Mouse (Mus musculus): ENCODE measurements around the gene Kif2c. TPM values are rescaled to one million over a fixed set of nuclear protein-coding genes. Genes with fewer than 3 reads are reported as not detected.
A peak's percentile ranks its signal among the peaks of the same experiment; 100 is the strongest.

Kif2c gene
- polyA plus RNA-seq, 1 experiment from 2014 or later, result 78.4 TPM

DNA sequence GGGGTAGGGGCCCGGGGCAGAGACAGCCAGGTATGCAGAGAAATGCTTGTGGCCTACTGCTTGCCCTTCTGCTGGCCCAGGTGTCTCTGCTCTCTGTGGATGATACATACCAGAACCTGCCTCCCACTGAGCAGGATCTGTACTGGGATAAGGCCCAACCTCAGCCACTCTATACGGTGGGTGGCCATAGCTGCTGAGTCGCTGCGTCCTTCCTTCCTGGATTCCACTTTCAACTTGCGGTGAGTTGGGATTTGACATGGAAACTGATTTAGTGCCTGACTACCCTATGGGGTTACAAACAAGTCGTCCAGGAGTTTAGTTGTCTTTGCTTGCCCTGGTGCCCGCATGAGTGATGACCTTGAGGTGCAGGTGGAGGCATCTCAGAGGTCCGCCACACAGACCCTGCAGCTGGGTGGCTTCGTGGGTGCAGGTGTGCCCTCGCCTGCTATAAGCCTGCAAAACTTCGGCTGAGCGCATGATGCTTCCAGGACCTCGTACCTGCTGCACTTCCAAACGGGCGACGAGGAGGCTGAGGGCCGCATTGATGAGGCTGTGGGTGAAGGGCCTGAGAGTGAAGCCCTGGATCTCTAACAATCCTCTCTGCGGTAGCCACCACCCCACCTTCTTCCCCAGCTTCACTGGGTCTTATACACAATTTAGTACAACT lies 34.3 kb downstream of the Kif2c start:
- ATAC-seq (ENCODE audit: borderline replicate concordance, extremely low read depth, low FRiP score, low TSS enrichment), result no peak
- WGBS, result 74% methylated on average over 18 of the region's 18 CpGs
- Histone ChIP-seq H3K9ac (no peak overlapping the region), H3K9me3 (no peaks in the 10 kb centered on the region), H3K36me3 (peaks cover 40% of the 10 kb centered on the region), H3K27ac (no peak overlapping the region), H3K27me3 (no peaks in the 10 kb centered on the region), H3K4me1 (peaks cover 4% of the 10 kb centered on the region), H3K4me3 (no peak overlapping the region), H3K4me2 (no peak overlapping the region)

DNA sequence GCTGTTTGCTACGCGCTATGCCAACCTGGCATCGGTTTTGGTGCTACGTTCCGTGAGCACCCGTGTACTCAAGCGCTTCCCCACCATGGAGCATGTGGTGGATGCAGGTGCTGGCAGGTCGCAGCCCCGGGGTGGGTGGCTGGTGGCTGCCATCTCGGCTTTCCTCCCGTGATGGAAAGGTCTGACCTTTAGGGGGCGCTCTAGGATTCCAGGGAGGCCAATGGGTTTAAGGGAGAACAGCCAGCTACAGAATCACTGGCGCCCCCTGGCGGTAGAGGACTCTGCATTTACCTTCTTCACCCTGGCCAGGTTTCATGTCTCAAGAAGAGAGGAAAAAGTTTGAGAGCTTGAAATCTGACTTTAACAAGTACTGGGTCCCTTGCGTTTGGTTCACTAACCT lies 36.3 kb downstream of the Kif2c start:
- Histone ChIP-seq H3K9ac (no peak overlapping the region), H3K9me3 (no peaks in the 10 kb centered on the region), H3K27me3 (no peaks in the 10 kb centered on the region), H3K4me1 (no peaks in the 10 kb centered on the region), H3K27ac (no peak overlapping the region), H3K36me3 (peaks cover 22% of the 10 kb centered on the region), H3K4me3 (no peak overlapping the region), H3K4me2 (no peak overlapping the region)
- no peak for ATAC-seq (ENCODE audit: borderline replicate concordance, extremely low read depth, low FRiP score, low TSS enrichment)
- WGBS, result 34% methylated on average over 15 of the region's 15 CpGs

DNA sequence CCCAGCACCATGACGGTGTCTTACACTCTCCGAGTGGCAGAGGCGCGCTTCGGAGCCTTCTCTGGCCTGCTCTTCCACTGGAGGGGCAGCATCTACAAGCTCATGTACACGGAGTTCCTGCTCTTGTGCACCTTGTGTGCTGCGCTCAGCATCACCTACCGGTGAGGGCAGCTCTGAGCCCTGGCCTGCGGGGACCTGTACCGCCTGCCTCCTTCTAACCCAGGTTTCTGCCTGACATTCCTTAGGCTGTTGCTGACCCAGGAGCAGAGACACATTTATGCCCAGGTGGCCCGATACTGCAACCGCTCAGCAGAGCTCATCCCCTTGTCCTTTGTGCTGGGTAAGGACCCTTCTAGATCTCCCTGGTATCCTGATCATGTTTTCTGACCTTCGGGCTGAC lies 37.2 kb downstream of the Kif2c start:
- no peaks in the 10 kb centered on the region for H3K9me3 ChIP-seq
- no peaks in the 10 kb centered on the region for H3K27me3 ChIP-seq
- no peak for ATAC-seq (ENCODE audit: borderline replicate concordance, extremely low read depth, low FRiP score, low TSS enrichment)
- peaks cover 13% of the 10 kb centered on the region for H3K36me3 ChIP-seq
- WGBS, result 91% methylated on average over 13 of the region's 13 CpGs
- H3K27ac ChIP-seq, result no peak overlapping the region
- H3K4me1 ChIP-seq, result no peaks in the 10 kb centered on the region
- no peak overlapping the region for H3K9ac ChIP-seq
- no peak overlapping the region for H3K4me2 ChIP-seq
- no peak overlapping the region for H3K4me3 ChIP-seq

DNA sequence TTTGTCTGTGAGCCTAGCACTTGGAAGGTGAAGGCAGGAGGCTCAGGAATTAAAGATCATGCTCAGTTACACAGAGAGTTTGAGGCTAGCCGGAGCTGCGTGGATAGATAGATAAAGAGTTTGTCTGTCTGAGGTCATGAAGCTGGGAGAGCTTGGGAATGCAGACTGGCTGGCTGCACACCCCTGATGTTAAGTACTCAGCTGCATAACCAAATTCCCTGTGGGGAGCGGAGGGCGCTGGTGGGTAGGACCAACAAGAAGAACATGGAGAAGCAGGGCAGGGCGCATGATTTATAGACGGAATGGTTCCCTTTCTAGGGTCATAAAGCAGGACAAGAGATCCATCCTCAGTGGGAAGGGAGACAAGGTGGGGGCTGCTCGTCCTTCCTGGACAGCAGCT lies 39.4 kb downstream of the Kif2c start:
- no peak overlapping the region for H3K27ac ChIP-seq
- no peak for ATAC-seq (ENCODE audit: borderline replicate concordance, extremely low read depth, low FRiP score, low TSS enrichment)
- no peaks in the 10 kb centered on the region for H3K9me3 ChIP-seq
- H3K4me3 ChIP-seq, result no peak overlapping the region
- H3K36me3 ChIP-seq, result no peaks in the 10 kb centered on the region
- H3K4me1 ChIP-seq, result no peaks in the 10 kb centered on the region
- 46% methylated on average over 7 of the region's 7 CpGs for WGBS
- H3K27me3 ChIP-seq, result no peaks in the 10 kb centered on the region
- H3K9ac ChIP-seq, result no peak overlapping the region
- no peak overlapping the region for H3K4me2 ChIP-seq

DNA sequence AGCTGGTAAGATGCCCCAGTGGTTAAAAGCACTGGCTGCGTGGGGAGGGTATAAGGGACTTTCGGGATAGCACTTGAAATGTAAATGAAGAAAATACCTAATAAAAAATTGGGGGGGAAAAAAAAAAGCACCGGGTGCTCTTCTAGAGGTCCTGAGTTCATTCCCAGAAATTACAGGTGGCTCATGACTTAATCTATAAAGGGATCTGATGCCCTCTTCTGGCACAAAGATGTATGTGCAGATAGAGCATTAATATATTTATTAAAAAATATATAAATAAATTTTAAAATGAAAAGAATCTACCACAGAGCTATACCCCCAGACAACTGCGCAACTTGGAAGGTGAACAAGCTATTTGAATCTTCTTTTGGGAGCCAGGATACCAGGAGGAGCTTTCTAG lies 41.8 kb downstream of the Kif2c start:
- no peak overlapping the region for H3K4me2 ChIP-seq

DNA sequence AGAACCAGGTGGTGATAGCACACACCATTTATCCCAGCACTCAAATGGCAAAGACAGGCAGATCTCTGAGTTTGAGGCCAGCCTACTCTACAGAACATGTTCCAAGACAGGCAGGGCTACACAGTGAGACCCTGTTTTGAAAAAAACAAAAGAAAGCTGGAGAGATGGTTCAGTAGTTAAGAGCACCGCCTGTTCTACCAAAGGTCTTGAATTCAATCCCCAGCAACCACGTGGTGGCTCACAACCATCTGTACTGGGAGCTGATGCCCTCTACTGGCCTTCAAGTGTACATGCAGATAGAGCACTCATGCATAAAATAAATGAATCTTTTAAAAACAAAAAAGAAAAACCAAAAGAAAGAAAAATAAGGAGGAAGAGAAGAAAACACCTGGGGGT lies 43.2 kb downstream of the Kif2c start:
- ATAC-seq (ENCODE audit: borderline replicate concordance, extremely low read depth, low FRiP score, low TSS enrichment), result no peak
- 6% methylated on average over 2 of the region's 2 CpGs for WGBS
- H3K9me3 ChIP-seq, result no peaks in the 10 kb centered on the region

More for the DNA sequence above, 41.8 kb downstream of the Kif2c start:
- Histone ChIP-seq H3K9me3 (no peaks in the 10 kb centered on the region), H3K36me3 (no peaks in the 10 kb centered on the region), H3K27ac (no peak overlapping the region), H3K4me1 (no peaks in the 10 kb centered on the region), H3K4me3 (no peak overlapping the region), H3K9ac (no peak overlapping the region), H3K27me3 (no peaks in the 10 kb centered on the region)
- no peak for ATAC-seq (ENCODE audit: borderline replicate concordance, extremely low read depth, low FRiP score, low TSS enrichment)
- 32% methylated on average over 4 of the region's 4 CpGs for WGBS

DNA sequence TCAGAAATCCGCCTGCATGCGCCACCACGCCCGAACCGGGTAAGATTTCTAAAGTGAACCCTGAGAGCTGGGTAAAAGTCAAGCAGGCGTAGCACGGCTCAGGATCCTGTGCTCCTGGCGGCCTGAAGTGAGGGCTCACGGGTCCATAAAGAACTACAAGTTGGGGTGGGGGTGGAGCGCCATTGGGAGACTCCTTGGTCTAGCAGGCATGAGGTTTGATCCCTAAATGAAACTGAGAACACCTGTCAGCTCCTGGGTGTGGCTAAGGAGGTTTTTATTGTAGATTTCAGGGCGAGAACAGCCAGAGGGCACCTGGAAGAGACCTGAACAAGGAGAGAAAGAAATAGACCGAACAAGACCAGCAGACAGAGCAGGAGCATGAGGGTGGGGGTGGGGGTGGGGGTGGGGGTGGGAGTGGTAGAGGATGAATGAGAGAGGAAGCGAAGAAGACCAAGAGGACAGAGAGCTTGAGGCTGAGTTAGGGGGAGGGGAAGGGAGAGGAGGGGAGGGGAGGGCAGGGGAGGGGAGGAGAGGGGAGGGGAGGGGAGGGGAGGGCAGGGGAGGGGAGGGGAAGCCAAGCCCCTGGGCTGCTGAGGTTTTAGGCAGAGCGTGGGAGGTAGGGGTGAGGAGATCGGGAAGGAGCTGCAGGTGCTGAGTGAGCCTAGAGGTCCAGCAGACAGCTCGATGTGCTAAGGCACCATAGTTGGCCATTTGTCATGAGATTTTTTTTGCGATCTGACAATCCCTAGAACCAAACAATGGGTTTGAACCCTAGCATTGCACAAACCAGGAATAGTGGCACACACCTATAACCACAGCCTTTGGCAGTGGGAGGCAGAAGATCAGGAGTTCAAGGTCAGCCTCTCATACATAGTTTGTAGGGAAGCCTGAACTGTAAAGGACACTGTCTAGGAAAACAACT lies 43.9 kb downstream of the Kif2c start:
- Histone ChIP-seq H3K4me3 (no peak overlapping the region), H3K27me3 (no peaks in the 10 kb centered on the region), H3K9me3 (no peaks in the 10 kb centered on the region), H3K4me2 (no peak overlapping the region), H3K36me3 (no peaks in the 10 kb centered on the region), H3K9ac (no peak overlapping the region), H3K27ac (no peak overlapping the region), H3K4me1 (peaks cover 4% of the 10 kb centered on the region; the same call in 1 of the 2 replicates)
- ATAC-seq (ENCODE audit: borderline replicate concordance, extremely low read depth, low FRiP score, low TSS enrichment), result no peak
- WGBS, result 67% methylated on average over 16 of the region's 17 CpGs

More for the DNA sequence above, 43.2 kb downstream of the Kif2c start:
- Histone ChIP-seq H3K27ac (no peak overlapping the region), H3K4me1 (peaks cover 2% of the 10 kb centered on the region; the same call in 1 of the 2 replicates), H3K27me3 (no peaks in the 10 kb centered on the region), H3K9ac (no peak overlapping the region), H3K4me2 (no peak overlapping the region), H3K4me3 (no peak overlapping the region), H3K36me3 (no peaks in the 10 kb centered on the region)

DNA sequence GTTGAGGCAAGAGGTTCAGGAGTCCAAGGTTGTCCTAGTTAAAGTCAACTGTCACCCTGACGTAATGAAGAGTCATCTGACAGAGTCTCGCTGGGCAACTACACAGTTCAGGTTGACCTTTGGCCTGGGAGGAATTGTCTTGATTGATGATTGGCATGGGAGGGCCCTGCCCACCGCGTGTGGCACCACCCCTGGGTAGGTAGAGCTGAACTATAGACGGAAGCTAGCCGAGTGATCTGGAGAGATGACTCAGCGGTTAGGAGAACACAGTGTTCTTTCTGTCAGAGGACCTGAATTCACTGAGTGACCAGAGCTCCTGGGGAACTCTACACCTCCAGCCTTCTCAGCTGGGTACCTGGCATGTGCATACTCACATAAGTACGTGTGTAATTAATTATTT lies 46.4 kb downstream of the Kif2c start:
- Histone ChIP-seq H3K27me3 (peaks cover 20% of the 10 kb centered on the region), H3K4me2 (no peak overlapping the region), H3K36me3 (no peaks in the 10 kb centered on the region), H3K4me3 (no peak overlapping the region), H3K4me1 (peaks cover 14% of the 10 kb centered on the region), H3K27ac (no peak overlapping the region), H3K9me3 (no peaks in the 10 kb centered on the region), H3K9ac (no peak overlapping the region)
- ATAC-seq (ENCODE audit: borderline replicate concordance, extremely low read depth, low FRiP score, low TSS enrichment), result no peak
- WGBS, result 21% methylated on average over 8 of the region's 8 CpGs

DNA sequence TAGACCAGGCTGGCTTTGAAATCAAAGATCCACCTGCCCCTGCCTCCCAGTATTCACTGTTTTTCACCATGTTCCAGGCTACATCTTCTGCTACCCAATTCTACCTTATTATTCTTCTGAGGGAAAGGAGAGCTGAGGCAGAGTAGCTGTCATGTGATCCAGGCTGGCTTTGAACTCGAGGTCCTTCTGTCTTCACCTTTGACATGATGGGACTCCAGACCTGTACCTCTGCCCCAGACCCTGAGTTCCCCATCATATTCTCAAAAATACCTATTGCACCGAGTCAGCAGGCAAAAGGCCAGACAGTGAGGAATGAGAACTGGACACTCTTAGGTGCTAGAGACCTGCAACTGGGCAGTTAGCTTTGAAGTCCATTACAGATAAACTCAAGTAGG lies 47.8 kb downstream of the Kif2c start:
- Histone ChIP-seq H3K9ac (no peak overlapping the region), H3K4me1 (peaks cover 14% of the 10 kb centered on the region), H3K9me3 (no peaks in the 10 kb centered on the region), H3K4me2 (no peak overlapping the region), H3K27ac (no peak overlapping the region), H3K36me3 (no peaks in the 10 kb centered on the region), H3K27me3 (peaks cover 20% of the 10 kb centered on the region), H3K4me3 (0 out of 2 replicates have a peak overlapping the region, but pooled peaks have one; percentile 89)
- ATAC-seq (ENCODE audit: borderline replicate concordance, extremely low read depth, low FRiP score, low TSS enrichment), result no peak
- 14% methylated on average over 2 of the region's 2 CpGs for WGBS

DNA sequence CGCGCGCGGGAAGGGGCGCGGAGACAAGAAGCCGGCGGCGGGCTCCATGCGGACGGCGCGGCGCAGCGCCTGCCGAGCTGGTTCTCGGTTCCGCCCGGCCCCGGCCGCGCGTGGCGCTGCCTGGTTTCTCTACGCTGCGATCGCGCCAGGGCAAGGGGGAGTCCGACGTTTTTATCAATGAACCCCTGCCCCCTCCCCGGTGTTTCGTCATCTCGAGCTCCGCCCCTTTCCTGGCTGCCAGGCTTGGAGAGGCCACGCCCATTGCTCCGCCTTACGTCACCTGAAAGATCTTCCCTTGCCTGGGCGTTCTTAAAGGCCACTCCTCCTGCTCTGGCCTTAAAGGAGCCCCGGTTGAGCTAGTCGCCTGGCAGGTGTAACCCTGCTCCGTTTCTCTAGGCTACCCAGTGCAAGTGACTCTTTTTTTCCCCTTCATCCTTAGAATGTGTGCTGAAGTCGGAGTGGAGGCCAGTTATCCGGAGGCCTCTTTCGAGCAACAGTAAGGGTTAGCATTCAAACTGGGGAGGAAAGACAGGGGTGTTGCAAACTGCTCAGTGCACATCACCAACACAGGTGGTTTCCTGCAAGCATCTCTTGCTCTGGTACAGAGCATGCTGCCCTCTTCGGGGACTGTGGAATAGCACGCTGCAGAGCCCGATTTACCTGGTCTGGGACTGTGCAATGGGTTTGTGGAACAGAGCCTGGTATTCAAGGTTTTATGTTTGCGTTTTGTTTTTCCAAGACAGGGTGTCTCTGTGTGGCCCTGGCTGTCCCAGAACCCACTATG lies 48.4 kb downstream of the Kif2c start, which contains the start of gene Plk3:
Gene Plk3, minus strand, starts transcription at position 147 of the 784 bp plus-strand sequence.
- WGBS, result 3% methylated on average over 45 of the region's 48 CpGs
- Histone ChIP-seq H3K9ac (peak within 1 kb of the TSS; percentile 88), H3K9me3 (no peaks in the 10 kb centered on the region), H3K4me2 (peak within 1 kb of the TSS; percentile 100), H3K36me3 (no peaks in the 10 kb centered on the region), H3K27me3 (peaks cover 20% of the 10 kb centered on the region), H3K4me3 (peak within 1 kb of the TSS; percentile 89), H3K27ac (no peak within 1 kb of the TSS), H3K4me1 (peaks cover 14% of the 10 kb centered on the region)
- ATAC-seq (ENCODE audit: borderline replicate concordance, extremely low read depth, low FRiP score, low TSS enrichment), result peak; percentile 90

DNA sequence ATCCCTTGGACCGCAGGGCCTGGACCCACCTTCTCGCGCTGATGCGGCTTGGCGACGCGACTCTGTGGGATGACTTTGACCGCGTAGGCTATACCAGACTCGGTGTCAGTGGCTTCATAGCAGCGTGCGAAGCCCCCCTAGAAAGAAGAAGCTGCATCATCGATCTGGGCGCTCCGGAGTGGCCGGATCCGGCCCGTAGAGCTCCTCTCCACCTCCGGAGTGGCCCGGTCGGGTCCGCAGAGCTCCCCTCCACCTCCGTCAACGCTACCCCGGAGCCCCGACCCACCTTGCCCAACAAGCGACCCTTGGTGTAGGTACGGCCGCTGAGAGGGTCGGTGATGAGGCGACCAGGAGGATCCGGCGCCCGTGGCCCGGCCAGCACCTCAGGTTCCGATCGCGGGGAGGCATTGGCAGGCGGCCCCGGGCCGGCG lies 49.1 kb downstream of the Kif2c start:
- H3K4me2 ChIP-seq, result peak overlapping the region; percentile 100
- peak overlapping the region; percentile 89 for H3K4me3 ChIP-seq
- no peak overlapping the region for H3K27ac ChIP-seq
- ATAC-seq (ENCODE audit: borderline replicate concordance, extremely low read depth, low FRiP score, low TSS enrichment), result peak; percentile 23; the same call in 1 of the 2 replicates
- peaks cover 14% of the 10 kb centered on the region for H3K4me1 ChIP-seq
- no peaks in the 10 kb centered on the region for H3K9me3 ChIP-seq
- H3K27me3 ChIP-seq, result peaks cover 20% of the 10 kb centered on the region
- H3K36me3 ChIP-seq, result 0 out of 2 replicates have a peak, but pooled peaks cover 3% of the 10 kb centered on the region
- 1% methylated on average over 42 of the region's 42 CpGs for WGBS
- H3K9ac ChIP-seq, result peak overlapping the region; percentile 88
